Mouse (Mus musculus): Measurements from ENCODE around the gene Lrat.

Lrat gene

DNA sequence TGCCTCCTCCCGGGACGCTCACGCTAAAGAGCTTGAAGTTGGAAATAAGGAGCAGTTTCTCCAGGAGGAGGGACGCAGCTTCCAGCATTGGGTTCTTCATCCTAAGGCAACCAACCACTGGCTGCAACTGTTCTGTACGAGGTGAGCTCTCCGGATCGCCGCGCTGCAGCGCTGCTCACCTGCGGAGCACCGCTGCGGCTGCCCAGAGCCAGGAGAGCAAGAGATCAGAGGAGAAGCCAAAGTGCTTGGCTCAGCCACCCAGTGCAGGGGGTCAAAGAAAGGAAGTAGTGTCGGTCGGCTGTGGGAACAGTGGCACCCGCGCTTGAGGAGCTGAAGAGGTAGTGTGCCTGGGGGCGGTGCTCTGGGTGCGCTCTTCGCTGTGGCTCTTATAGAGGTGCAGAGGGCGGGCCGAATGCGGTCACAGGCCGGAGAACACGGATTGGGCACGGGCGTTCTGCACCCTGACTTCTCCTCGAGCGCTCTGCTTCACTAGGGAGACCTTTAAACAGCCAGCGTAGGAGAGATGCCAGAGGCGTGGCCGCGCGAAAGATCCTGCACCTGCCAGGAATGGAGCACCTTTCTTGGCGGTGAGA, at the start of gene Lrat:
Gene Lrat, minus strand, starts transcription at position 361 of the 593 bp plus-strand sequence.
- DNase-seq (ENCODE audit: low spot score in 2 of 2) = no peak

DNA sequence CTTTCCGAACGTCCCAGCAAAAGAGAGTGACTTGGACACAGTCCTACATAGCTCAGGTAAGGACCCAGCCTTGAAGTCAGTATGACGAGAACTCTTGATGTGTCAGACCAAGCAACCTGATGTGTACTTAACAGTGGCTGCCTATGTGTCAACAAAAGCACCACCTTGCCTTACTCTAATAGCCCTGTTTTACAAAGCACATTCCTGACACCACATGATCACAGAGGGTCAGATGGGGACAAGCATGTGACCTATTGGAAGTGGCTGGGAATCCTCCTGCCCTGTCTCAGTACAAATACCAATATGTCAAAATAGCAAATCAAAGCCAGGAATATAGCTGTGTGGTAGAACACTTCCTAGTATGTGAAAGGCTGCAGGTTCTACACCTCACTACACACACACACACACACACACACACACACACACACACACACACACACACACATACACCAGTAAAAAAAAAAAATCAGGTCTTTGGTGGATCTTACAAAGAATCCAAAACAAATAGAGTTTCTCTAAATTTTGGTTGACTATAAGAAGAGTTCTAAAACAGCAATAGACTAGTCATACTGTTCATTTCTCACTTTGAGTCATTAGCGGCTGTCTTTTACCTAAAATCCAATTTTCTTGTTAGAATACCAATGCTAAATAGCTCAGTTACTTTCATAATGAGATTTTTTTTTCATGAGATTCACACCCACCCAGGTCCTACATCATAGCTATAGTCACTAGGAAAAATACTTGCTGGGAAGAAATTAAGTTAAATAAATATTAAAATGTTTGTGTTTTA, 48.6 kb upstream of the Lrat start:
- no peak for DNase-seq (ENCODE audit: low spot score in 2 of 2)

DNA sequence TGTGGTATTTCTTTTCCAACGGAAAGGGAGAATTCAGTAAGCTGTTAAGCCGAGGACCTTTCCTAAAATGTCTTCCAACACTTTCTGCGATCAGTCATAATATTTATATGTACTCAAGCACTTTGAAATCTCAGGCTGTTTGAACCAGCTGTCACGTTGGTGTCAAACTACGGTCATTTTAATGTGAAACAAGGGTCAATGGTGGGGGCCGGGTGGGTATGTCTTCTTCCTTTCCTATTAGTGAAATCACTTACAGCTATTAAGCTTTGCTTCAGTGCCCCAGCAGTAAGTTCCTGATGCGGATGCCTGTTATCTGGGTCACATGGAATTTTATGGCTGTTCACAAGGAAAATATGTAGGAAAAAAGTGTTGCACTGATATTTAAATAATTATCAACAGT, 46.9 kb upstream of the Lrat start:
- no peak for DNase-seq (ENCODE audit: low spot score in 2 of 2)

DNA sequence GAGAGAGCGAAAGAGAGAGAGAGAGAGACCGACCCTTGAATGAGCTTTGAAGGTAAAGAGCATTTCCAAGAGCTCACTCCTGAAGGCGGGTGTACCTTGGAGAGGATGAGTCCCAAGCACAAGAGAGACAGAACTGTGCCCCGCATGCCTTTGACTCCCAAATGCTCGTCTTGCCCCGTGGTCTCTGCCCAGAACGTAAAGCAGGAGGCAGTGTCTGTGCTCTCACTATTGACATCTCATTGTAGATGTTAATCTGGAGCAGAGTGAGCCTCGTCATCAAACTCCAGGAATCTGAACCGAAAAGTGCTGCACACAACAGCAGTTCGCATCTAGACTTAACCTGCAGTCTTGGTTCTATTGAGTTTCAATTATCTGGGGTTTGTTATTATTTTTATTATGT, 46.4 kb upstream of the Lrat start:
- DNase-seq (ENCODE audit: low spot score in 2 of 2) = no peak

DNA sequence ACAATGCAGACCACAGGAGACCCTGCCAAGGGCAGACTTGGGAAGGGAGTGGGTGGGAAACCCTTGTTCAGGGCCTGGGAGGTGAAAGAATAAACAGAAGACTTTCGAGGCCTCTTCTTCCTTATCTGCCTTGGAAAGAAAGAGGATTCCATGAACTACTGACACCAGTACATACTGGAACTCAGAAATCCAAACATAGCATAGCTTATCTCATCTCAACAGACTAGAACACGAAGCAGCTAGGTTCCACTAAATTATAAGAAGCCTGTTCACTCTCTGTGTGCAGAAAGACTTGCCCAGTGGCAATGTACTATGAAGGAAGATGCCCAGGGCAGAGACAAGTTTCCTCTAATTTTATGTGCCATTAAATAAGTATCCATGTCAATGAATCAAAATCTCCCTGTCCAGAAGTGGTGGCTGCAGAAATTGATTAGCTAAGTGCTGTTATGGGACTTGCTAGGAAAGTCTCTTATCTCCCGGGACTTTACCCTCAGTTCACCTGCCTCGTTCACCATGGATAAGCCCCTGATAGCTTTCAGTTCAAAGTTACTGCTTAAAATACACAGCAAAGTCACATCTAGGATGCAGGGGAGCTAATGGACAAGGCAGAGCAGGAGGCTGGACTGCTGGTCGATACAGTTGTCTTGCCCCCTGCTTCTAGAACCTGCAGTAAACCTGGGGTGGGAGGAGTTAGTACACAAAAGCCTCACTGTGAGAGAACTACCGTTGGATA, 42.8 kb upstream of the Lrat start:
- no peak for DNase-seq (ENCODE audit: low spot score in 2 of 2)

DNA sequence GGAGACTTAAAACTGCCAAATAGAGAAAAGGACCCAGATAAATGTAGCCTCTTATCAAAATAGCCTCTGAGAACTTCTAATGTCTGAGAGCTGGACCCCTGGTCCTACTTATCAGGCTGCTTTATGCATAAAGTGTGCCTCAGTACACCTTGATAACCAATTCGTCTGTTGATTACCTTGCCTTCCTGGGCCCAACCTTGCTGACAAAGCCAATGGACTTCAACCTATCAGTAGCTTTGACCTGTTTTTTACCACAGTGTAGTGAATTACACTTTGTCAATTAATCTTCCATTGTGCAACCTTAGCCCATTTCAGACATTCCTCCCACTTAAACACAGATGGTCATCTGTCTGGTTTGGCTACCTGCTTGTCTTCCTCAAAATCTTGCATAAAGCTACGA, 24.1 kb upstream of the Lrat start:
- no peak for DNase-seq (ENCODE audit: low spot score in 2 of 2)

DNA sequence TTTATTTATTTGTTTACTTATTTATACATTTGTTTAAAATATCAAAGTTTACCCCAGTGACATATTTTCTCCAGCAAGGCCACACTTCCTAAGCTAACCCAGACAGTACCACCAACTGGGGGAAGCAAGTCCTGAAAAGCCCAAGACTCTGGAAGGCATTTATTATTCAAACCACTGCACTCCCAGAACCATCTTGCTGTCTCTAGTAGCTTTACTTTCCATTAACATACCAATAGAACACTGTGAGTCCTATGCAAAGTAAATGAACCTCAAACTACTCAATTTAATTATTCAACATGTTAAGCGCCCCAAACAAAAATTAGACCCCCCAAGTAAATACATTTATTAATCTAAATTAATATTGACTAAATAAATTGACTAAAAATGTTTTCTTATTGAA, 11.9 kb upstream of the Lrat start:
- no peak for DNase-seq (ENCODE audit: low spot score in 2 of 2)

DNA sequence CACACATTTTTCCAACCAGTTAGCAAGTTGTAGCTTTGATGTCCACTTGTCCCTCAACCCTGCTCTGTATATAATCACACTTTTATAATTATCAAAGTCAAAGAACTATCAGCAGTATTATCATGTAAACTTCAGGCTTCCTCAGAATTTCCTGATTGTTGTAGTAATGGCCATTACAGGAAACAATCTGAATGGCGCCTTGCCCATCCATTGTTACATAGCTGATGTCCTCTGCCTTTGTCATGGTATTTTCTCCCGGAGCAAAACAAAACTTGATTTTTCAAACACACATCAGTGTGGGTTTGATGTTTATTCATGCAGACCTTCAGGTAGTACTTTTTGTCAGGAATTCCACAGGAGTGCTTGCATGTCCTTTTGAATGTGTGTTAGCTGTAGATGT, 4.9 kb upstream of the Lrat start:
- no peak for DNase-seq (ENCODE audit: low spot score in 2 of 2)

DNA sequence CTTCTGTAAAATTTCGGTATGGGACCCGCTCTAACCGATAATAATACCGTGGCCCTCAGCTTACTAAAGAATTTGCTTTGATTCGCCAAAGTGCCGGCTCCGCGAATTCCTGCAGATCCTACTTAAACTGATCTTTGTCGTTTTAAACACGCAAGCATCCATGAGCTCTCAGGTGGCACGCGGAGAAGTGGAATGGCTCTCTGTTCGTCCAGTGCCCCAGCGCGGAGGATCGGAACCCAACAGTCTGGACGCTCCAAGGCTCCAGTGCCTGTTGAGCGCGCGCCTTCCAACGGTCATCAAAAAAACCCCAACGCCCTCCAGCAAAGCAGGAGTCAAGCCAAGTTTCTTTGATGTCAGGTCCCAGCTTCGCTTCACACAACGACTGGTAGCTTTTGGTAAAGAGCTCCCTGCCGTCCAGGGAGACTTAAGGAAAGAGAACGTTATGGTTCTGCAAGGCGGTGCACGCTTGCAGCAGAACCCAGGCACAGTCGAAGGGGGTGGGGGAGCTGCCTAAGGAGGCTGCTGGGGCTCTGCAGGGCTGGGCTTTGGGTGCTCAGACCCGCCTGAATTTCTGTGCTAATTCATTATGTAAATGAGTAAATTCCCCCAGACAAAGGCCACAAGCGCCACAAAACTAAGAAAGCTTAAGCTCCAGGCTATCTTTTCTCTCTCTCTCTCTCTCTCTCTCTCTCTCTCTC, 587 bp upstream of the Lrat start:
- no peak for DNase-seq (ENCODE audit: low spot score in 2 of 2)

DNA sequence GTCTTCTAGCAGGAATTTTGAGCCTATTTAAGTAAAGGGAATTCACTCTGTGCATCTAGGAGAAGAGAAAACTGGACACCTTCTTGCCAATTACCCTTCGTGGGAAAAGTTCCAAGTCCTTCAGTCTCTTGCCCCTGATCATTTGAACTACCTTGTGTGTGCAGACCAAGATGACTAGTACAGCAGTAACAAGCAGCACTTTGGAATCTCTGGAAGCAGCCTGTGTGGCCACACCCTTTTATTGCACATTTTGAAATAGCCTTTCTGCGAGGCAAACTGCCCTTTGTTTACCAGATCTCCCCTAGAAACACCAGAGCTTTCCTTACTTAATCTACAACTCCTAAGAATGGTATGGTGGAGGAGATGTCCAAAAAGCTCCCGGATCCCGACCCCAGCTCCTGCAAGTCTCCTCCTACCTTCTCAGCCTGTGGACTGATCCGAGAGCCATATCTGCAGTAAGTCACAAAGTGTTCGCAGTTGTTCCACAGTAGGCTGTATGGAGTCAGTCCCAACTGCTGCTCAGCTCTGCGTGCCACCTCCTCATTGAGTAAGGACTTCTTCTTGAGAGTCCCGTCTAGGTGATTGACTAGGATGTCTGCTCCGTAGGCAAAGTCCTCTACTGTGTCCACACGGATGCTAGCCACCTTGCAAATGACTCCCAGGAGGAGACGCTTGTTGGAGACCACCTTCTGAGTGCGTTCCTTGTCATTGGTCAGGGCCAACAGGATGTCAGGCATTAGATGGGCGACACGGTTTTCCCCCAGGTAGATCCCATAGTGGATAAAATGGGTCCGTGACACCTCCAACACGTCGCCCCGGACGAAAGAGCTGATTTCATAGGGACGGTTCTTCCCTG, 788 bp downstream of the Lrat start:
- no peak for DNase-seq (ENCODE audit: low spot score in 2 of 2)

DNA sequence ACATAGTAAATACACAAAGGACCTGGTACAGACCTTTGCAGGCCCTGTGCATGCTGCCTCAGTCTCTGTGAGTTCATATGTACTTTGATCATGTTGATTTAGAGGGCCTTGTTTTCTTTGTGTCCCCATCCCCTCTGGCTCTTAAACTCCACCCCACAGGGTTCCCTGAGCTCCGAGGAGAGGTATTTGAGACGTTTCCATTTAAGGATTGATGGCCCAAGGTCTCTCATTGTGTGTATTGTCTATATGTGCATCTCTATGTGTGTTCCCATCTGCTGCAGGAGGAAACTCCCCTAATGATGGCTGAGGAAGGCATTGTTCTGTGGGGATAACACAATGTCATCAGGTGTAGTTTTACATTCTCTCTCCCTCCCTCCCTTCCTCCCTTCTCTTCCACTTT, 14.9 kb downstream of the Lrat start:
- DNase-seq (ENCODE audit: low spot score in 2 of 2) = no peak

DNA sequence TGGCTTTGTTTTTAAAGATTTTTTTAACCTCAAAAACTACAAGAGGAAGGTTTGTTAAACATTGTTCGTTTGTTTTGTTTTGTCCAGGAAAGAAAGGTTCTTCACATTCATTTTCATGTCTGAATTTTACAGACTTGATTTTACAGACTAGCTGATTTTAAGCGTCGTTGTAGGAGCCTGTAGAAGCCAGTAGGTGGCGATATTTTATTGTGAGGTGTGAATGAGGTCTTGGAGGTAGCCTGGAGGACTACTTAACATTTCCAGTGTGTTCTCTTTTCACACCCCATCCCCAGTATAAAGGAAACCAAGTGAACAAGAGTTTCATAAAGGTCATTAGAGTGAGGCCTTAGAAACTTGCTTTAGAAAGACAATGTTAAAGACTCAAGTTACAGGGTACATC, 26.5 kb downstream of the Lrat start:
- DNase-seq (ENCODE audit: low spot score in 2 of 2) = no peak

DNA sequence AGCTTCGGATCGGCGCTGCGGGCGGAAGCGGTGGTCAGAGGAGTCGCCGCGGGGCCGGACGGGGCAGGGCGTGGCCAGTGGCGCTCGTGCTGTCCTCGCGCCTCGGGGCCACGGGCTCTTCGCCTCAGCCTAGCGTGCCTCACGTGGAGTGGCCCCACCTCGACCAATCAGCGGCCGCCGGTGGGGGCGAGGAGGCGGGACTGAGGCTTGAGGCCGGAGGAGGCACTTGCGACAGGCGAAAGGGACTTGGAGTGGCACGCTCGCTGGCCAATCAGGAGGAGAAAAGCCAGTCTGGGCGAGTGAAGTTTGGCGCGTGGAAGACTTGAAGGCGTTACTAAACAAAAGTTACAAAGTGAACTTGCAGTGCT, 27.4 kb downstream of the Lrat start, which contains the start of gene Rbm46:
Gene Rbm46, minus strand, starts transcription at position 112 of the 368 bp plus-strand sequence.
- peak; percentile 91 to 94 for DNase-seq (ENCODE audit: low spot score in 2 of 2)

DNA sequence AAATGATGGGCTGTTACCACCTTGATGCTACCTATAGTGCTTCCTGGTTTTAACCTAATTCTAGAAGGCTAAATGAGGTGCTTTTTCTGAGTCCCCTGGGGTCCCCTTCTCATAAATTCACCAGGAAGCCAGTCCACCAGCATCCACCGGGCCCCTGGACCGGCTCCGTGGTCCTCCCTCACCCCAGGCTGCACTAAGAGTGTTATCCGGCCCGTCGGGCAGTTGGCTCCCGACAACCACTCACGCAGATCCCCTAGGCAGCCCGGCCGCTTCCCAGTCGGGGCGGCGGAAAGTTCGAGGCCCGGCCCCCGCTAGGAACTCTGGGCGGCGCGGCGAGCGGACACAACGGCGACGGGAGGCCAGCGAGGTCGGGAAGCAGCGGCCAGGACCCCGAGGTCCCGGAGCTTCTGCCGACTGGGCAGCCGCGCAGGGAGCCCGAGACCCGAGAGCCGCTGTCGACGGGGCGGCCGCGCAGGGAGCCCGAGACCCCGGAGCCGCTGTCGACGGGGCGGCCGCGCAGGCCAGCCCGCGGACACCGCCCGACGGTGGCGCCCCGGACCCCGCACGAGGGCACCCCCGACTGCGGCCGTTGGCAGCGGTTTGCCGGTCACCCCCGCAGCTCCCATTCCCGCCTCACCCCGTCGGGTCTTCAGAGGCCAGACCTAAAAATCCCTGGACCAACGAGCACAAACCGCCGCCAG, 28.0 kb downstream of the Lrat start:
- DNase-seq (ENCODE audit: low spot score in 2 of 2) = peak in 1 of 2 experiments; percentile 60

DNA sequence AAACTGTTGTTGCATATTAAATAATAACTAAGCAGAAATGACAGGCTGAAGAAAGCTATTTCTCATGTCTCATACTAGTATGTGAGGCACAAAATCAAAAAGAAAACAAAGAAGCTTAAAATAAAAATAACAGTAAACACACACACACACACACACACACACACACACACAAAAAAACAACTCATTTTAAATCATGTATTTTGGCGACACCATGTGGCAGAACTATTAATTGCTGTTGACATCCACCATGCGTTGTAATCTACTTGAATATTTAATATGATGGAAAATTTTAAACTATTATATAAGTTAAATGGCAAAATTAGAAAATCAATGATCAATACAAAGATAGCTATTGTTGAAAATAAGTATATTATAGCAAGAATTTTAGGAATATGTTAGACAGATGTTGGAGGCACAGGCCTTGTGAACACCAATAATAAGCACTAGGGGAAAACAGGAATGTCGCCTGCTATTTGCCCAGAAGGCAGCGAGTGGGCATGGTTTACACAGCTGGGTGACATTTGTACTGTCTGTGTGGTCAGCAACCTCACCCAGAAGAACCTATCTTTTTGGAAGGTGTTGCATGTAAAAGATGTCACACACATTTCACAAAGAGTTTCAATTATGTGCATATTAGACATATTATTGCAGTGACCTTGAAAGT, 46.2 kb downstream of the Lrat start:
- DNase-seq (ENCODE audit: low spot score in 2 of 2) = no peak

All from urinary bladder, postnatal 4 days (tissue).